Mouse (Mus musculus) small intestine, adult 2 months (tissue): Measurements from ENCODE around the gene Apol7e.
"Not testable (repeated sequence)": the region's sequence is repeated elsewhere in the genome, so short reads cannot be mapped to it uniquely, and the experiment has no call there.

Source experiments
- CTCF ChIP-seq: fragments of 200-500 bp; IDR thresholded peaks from 2 replicates; pipeline ENCODE4 v1.5.1; 2012; ENCODE audit warnings: low read depth, mild to moderate bottlenecking, control low read depth, inconsistent platforms, low read length, moderate library complexity, mixed read lengths; ENCODE audit not compliant: insufficient replicate concordance, insufficient read length; ENCODE audit errors: extremely low read depth
- POLR2A ChIP-seq: fragments of 200-500 bp; IDR thresholded peaks from 2 replicates; pipeline ENCODE4 v1.6.1; 2012; ENCODE audit warnings: low read depth, mild to moderate bottlenecking, control low read depth, inconsistent platforms, low read length, moderate library complexity

GRCm38 (mm10) chr15:77721509-77721908 lies 22.9 kb downstream of the Apol7e start:
- not testable (repeated sequence) for TF ChIP-seq CTCF, POLR2A
